Mouse (Mus musculus) ES-E14 (cell line): ENCODE measurements around the gene Hrh2.

Experiments
- CHD2 ChIP-seq: IDR thresholded peaks from 2 replicates; pipeline ENCODE4 v1.6.1; 2014; ENCODE audit warnings: mild to moderate bottlenecking, low read depth, low read length, inconsistent platforms
- HCFC1 ChIP-seq: IDR thresholded peaks from 2 replicates; pipeline ENCODE4 v1.6.1; 2012; ENCODE audit warnings: low read length, inconsistent platforms, borderline replicate concordance; ENCODE audit not compliant: insufficient read depth
- MAFK ChIP-seq: IDR thresholded peaks from 2 replicates; pipeline ENCODE4 v1.6.1; 2014; ENCODE audit warnings: mild to moderate bottlenecking, low read depth, low read length, inconsistent platforms; ENCODE audit not compliant: insufficient read depth
- ZC3H11A ChIP-seq: IDR thresholded peaks from 2 replicates; pipeline ENCODE4 v1.6.1; 2012; ENCODE audit warnings: low read depth, mild to moderate bottlenecking, inconsistent platforms, low read length, borderline replicate concordance
- ZNF384 ChIP-seq: IDR thresholded peaks from 2 replicates; pipeline ENCODE4 v1.6.1; 2012; ENCODE audit warnings: low read depth, low read length, inconsistent platforms

GRCm38 (mm10) chr13:54266472-54266871 lies 74.5 kb downstream of the Hrh2 start:
- TF ChIP-seq ZNF384 (no peak), MAFK (no peak), HCFC1 (no peak), ZC3H11A (no peak), CHD2 (no peak)
